Mouse (Mus musculus) lung, embryonic 16.5 days (tissue): ENCODE results near the gene Muc3. TPM values are rescaled to one million over a fixed set of nuclear protein-coding genes. Genes with fewer than 3 reads are reported as not detected.

ENCODE experiments used
- ATAC-seq: fragments of 200-750 bp; cut with Nextera tagmentation; 2 replicates; pipeline ENCODE4 v1.8.0; 2017; ENCODE audit warnings: low read depth, mild to moderate bottlenecking, moderate library complexity
- H3K27ac ChIP-seq: fragments of 300-500 bp; sonication (generic); 2 replicates; pipeline ENCODE4 v1.5.1; 2014; ENCODE audit warnings: mild to moderate bottlenecking, control low read depth, low read length
- H3K27me3 ChIP-seq: fragments of 300-500 bp; sonication (generic); 2 replicates; pipeline ENCODE4 v1.6.1; 2014; ENCODE audit warnings: low read depth, low read length, mixed read lengths; ENCODE audit not compliant: control insufficient read depth, insufficient read depth
- H3K36me3 ChIP-seq: fragments of 300-500 bp; sonication (generic); 2 replicates; pipeline ENCODE4 v1.6.1; 2014; ENCODE audit warnings: low read length; ENCODE audit not compliant: control insufficient read depth, insufficient read depth
- H3K4me1 ChIP-seq: fragments of 300-500 bp; sonication (generic); replicated peaks from 2 replicates; pipeline ENCODE4 v1.6.1; 2014; ENCODE audit warnings: low read length, mixed read lengths; ENCODE audit not compliant: control insufficient read depth, insufficient read depth
- H3K4me2 ChIP-seq: fragments of 300-500 bp; sonication (generic); 2 replicates; pipeline ENCODE4 v1.6.1; 2014; ENCODE audit warnings: low read depth, low read length, control low read depth
- H3K4me3 ChIP-seq: fragments of 300-500 bp; sonication (generic); 2 replicates; pipeline ENCODE4 v1.5.1; 2014; ENCODE audit warnings: mild to moderate bottlenecking, low read length, control low read depth
- H3K9ac ChIP-seq: fragments of 300-500 bp; sonication (generic); 2 replicates; pipeline ENCODE4 v1.6.1; 2014; ENCODE audit warnings: low read length, control low read depth
- H3K9me3 ChIP-seq: fragments of 300-500 bp; sonication (generic); 2 replicates; pipeline ENCODE4 v1.6.1; 2016; ENCODE audit warnings: low read length; ENCODE audit not compliant: control insufficient read depth
- WGBS: fragments of 180-500 bp; shearing (Covaris S2); extraction: QIAGEN DNeasy Blood & Tissue Kit; methylation state at CpG from one replicate; pipeline ENCODE4 v1.1.7; 2014; 5-methylcytosine and 5-hydroxymethylcytosine counted together
- polyA plus RNA-seq: library from polyadenylated mRNA; unstranded; fragments of >200 nt; fragmentation: Nextera tagmentation; extraction: Ambion mirVana; gene quantifications from 2 replicates; pipeline ENCODE4 v1.2.1, GENCODE M21; 2015

Gene Muc3
- polyA plus RNA-seq, 1 experiment from 2014 or later, result not detected

- no peak overlapping the region for H3K27ac ChIP-seq
- peak; percentile 42; the same call in 1 of the 2 replicates for ATAC-seq
- H3K4me1 ChIP-seq, result peaks cover 10% of the 10 kb centered on the region; the same call in 1 of the 2 replicates
- no peak overlapping the region for H3K4me2 ChIP-seq
- no peaks in the 10 kb centered on the region for H3K27me3 ChIP-seq
- WGBS, result 58% methylated on average over 28 of the region's 28 CpGs
- no peak overlapping the region for H3K4me3 ChIP-seq
- H3K9me3 ChIP-seq, result no peaks in the 10 kb centered on the region
- peak overlapping the region; percentile 28; the same call in 1 of the 2 replicates for H3K9ac ChIP-seq
- H3K36me3 ChIP-seq, result no peaks in the 10 kb centered on the region
Observed at GRCm38 (mm10) chr5:137102575-137103522, 46.3 kb downstream of the Muc3 start.

DNA sequence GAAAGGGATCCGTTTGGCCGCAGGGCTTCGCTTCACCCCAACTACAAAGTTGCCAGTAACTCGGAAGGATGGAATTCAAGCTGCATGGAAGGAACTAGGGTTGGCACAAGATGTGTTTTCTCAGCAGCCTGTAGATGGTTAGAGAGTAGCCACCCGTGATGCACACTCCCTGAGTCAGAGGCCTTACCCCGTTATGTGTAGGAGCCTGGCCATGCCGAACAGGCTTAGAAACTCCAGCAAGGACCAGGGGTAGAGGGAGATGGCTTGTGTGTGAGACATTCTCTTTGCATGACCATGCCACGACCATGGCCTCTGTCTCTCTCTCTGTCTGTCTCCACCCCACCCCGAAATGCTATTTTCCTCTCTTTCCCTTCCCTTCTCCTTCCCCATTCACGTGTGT lies 47.0 kb downstream of the Muc3 start:
- 75% methylated on average over 10 of the region's 10 CpGs for WGBS
- H3K36me3 ChIP-seq, result no peaks in the 10 kb centered on the region
- H3K27ac ChIP-seq, result no peak overlapping the region
- no peak overlapping the region for H3K9ac ChIP-seq
- H3K4me3 ChIP-seq, result no peak overlapping the region
- no peaks in the 10 kb centered on the region for H3K27me3 ChIP-seq
- H3K4me2 ChIP-seq, result no peak overlapping the region
- no peaks in the 10 kb centered on the region for H3K9me3 ChIP-seq
- H3K4me1 ChIP-seq, result peaks cover 10% of the 10 kb centered on the region; the same call in 1 of the 2 replicates
- no peak for ATAC-seq

- no peaks in the 10 kb centered on the region for H3K9me3 ChIP-seq
- no peaks in the 10 kb centered on the region for H3K36me3 ChIP-seq
- no peak overlapping the region for H3K9ac ChIP-seq
- H3K27ac ChIP-seq, result no peak overlapping the region
- WGBS, result 48% methylated on average over 4 of the region's 4 CpGs
- no peaks in the 10 kb centered on the region for H3K27me3 ChIP-seq
- ATAC-seq, result no peak
- H3K4me2 ChIP-seq, result no peak overlapping the region
- H3K4me3 ChIP-seq, result no peak overlapping the region
- H3K4me1 ChIP-seq, result peaks cover 5% of the 10 kb centered on the region
Observed at GRCm38 (mm10) chr5:137100660-137101059, 48.5 kb downstream of the Muc3 start.

- Histone ChIP-seq H3K27me3 (no peaks in the 10 kb centered on the region), H3K4me1 (peaks cover 9% of the 10 kb centered on the region), H3K4me3 (no peak overlapping the region), H3K9me3 (no peaks in the 10 kb centered on the region), H3K27ac (no peak overlapping the region), H3K36me3 (no peaks in the 10 kb centered on the region), H3K4me2 (no peak overlapping the region), H3K9ac (no peak overlapping the region)
- WGBS, result 50% methylated on average over 11 of the region's 11 CpGs
- ATAC-seq, result no peak
Observed at GRCm38 (mm10) chr5:137098418-137098817, 50.7 kb downstream of the Muc3 start.

- Histone ChIP-seq H3K4me1 (peaks cover 7% of the 10 kb centered on the region), H3K4me3 (no peak overlapping the region), H3K27ac (peak overlapping the region; percentile 86), H3K9ac (no peak overlapping the region), H3K4me2 (no peak overlapping the region), H3K36me3 (no peaks in the 10 kb centered on the region), H3K9me3 (no peaks in the 10 kb centered on the region), H3K27me3 (no peaks in the 10 kb centered on the region)
- peak; percentile 80 for ATAC-seq
- 3% methylated on average over 1 of the region's 1 CpGs for WGBS
Observed at GRCm38 (mm10) chr5:137096037-137096436, 53.1 kb downstream of the Muc3 start.

- H3K4me3 ChIP-seq, result no peak overlapping the region
- H3K27ac ChIP-seq, result no peak overlapping the region; the same call in 1 of the 2 replicates
- no peak for ATAC-seq
- 74% methylated on average over 10 of the region's 10 CpGs for WGBS
- no peaks in the 10 kb centered on the region for H3K9me3 ChIP-seq
- H3K27me3 ChIP-seq, result no peaks in the 10 kb centered on the region
- H3K36me3 ChIP-seq, result no peaks in the 10 kb centered on the region
- H3K4me1 ChIP-seq, result peaks cover 7% of the 10 kb centered on the region
- no peak overlapping the region for H3K4me2 ChIP-seq
- no peak overlapping the region for H3K9ac ChIP-seq
Observed at GRCm38 (mm10) chr5:137095135-137095534, 54.0 kb downstream of the Muc3 start.

- H3K27me3 ChIP-seq, result no peaks in the 10 kb centered on the region
- no peak overlapping the region for H3K4me3 ChIP-seq
- no peaks in the 10 kb centered on the region for H3K9me3 ChIP-seq
- H3K4me2 ChIP-seq, result no peak overlapping the region
- H3K27ac ChIP-seq, result no peak overlapping the region
- H3K9ac ChIP-seq, result no peak overlapping the region
- H3K36me3 ChIP-seq, result no peaks in the 10 kb centered on the region
- 63% methylated on average over 9 of the region's 9 CpGs for whole genome bisulfite sequencing
- peaks cover 7% of the 10 kb centered on the region for H3K4me1 ChIP-seq
- ATAC-seq, result no peak
Observed at GRCm38 (mm10) chr5:137093720-137094119, 55.4 kb downstream of the Muc3 start.

- Histone ChIP-seq H3K4me2 (no peak overlapping the region), H3K9ac (no peak overlapping the region), H3K27me3 (no peaks in the 10 kb centered on the region), H3K9me3 (no peaks in the 10 kb centered on the region), H3K27ac (peak overlapping the region; percentile 17; the same call in 1 of the 2 replicates), H3K4me1 (peaks cover 7% of the 10 kb centered on the region), H3K36me3 (no peaks in the 10 kb centered on the region), H3K4me3 (no peak overlapping the region)
- ATAC-seq, result peak; percentile 8; the same call in 1 of the 2 replicates
- 46% methylated on average over 6 of the region's 6 CpGs for WGBS
Observed at GRCm38 (mm10) chr5:137091560-137091959, 57.6 kb downstream of the Muc3 start.

DNA sequence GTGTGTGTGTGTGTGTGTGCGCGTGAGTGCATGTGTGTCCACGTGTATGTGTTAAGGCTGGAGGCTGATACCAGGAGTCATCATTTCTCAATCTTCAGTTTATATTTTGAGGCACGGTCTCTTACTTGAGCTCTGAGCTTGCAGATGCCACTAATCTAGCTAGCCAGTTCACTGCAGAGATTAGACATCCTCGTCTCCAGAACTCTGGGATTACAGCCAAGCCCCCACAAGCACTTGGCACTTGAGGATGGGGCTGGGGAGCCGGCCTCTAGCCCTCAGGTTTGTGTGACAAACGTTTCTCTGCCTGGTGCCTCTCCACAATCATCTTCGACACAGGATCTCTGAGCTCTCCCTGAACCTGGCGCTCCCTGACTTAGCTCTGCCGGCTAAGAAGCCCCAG lies 58.3 kb downstream of the Muc3 start:
- Histone ChIP-seq H3K9me3 (no peaks in the 10 kb centered on the region), H3K9ac (no peak overlapping the region), H3K36me3 (no peaks in the 10 kb centered on the region), H3K4me3 (no peak overlapping the region), H3K4me2 (no peak overlapping the region), H3K27ac (no peak overlapping the region), H3K4me1 (peaks cover 5% of the 10 kb centered on the region), H3K27me3 (no peaks in the 10 kb centered on the region)
- 46% methylated on average over 10 of the region's 10 CpGs for WGBS
- ATAC-seq, result no peak
